ENCODE assay signal across 32 mouse cellular contexts in genomic region chr16:13114821-13115220, GRCm38 (mm10).
"Had no signal": no experiment of that assay in that cellular context is flagged by ENCODE, and none has a peak within 500 bp of the region (broad histone marks: within the 10 kb centered on the region; RNA-seq: fewer than 3 reads in every experiment).

No protein-coding gene starts in this region.

- DNase-seq: left cerebral cortex, postnatal 4 days; liver; liver, embryonic 13.5 days; liver, postnatal 0 days; lung, adult 18-20 months; lung, adult 2 months; lung, embryonic 14.5 days; lung, postnatal 10 days; lung, postnatal 14 days; lung, postnatal 36 days; lung, postnatal 4 days; midbrain, embryonic 14.5 days had no signal

- H3K4me2 ChIP-seq: limb, embryonic 12.5 days; limb, embryonic 13.5 days; limb, embryonic 15.5 days; liver, embryonic 11.5 days; liver, embryonic 12.5 days; liver, embryonic 13.5 days; liver, embryonic 15.5 days; lung, embryonic 14.5 days; lung, embryonic 15.5 days; midbrain, embryonic 11.5 days; midbrain, embryonic 12.5 days; midbrain, embryonic 13.5 days; midbrain, embryonic 15.5 days; neural tube, embryonic 12.5 days had no signal

- H3K27ac ChIP-seq: limb, embryonic 10.5 days; limb, embryonic 12.5 days; limb, embryonic 13.5 days; limb, embryonic 15.5 days; liver, embryonic 12.5 days; liver, embryonic 13.5 days; liver, embryonic 14.5 days; liver, embryonic 15.5 days; lung, embryonic 15.5 days; macrophage; midbrain, embryonic 10.5 days; midbrain, embryonic 12.5 days; midbrain, embryonic 13.5 days; midbrain, embryonic 15.5 days; neural tube, embryonic 12.5 days had no signal

- H3K4me3 ChIP-seq: limb, embryonic 10.5 days; limb, embryonic 12.5 days; limb, embryonic 13.5 days; limb, embryonic 15.5 days; liver, embryonic 12.5 days; liver, embryonic 13.5 days; liver, embryonic 15.5 days; lung, embryonic 15.5 days; megakaryocyte, embryonic 14.5 days; midbrain, embryonic 10.5 days; midbrain, embryonic 12.5 days; midbrain, embryonic 13.5 days; midbrain, embryonic 15.5 days; myocyte; neural tube, embryonic 12.5 days had no signal

- H3K9me3 ChIP-seq: limb, embryonic 10.5 days; limb, embryonic 12.5 days; limb, embryonic 13.5 days; limb, embryonic 15.5 days; liver, embryonic 12.5 days; liver, embryonic 13.5 days; liver, embryonic 15.5 days; lung, embryonic 15.5 days; megakaryocyte, embryonic 14.5 days; midbrain, embryonic 10.5 days; midbrain, embryonic 12.5 days; midbrain, embryonic 13.5 days; midbrain, embryonic 15.5 days; neural tube, embryonic 12.5 days had no signal

- H3K27me3 ChIP-seq: limb, embryonic 12.5 days; limb, embryonic 13.5 days; limb, embryonic 15.5 days; liver, embryonic 12.5 days; liver, embryonic 13.5 days; liver, embryonic 15.5 days; lung, embryonic 15.5 days; megakaryocyte, embryonic 14.5 days; midbrain, embryonic 12.5 days; midbrain, embryonic 13.5 days; midbrain, embryonic 15.5 days; neural tube, embryonic 12.5 days had no signal

- H3K9ac ChIP-seq: limb, embryonic 12.5 days; limb, embryonic 13.5 days; limb, embryonic 15.5 days; liver, embryonic 12.5 days; liver, embryonic 13.5 days; liver, embryonic 14.5 days; liver, embryonic 15.5 days; liver, postnatal 0 days; lung, embryonic 14.5 days; lung, embryonic 15.5 days; midbrain, embryonic 12.5 days; midbrain, embryonic 13.5 days; midbrain, embryonic 15.5 days; neural tube, embryonic 12.5 days had no signal

- ATAC-seq: liver, embryonic 12.5 days; liver, postnatal 0 days; lung, postnatal 0 days; midbrain, embryonic 13.5 days; midbrain, embryonic 15.5 days; midbrain, embryonic 16.5 days had no signal
